Comparison of ENCODE assay signal across 22 mouse cellular contexts in genomic region chr1:61353481-61353880, GRCm38 (mm10).
A peak's percentile ranks its signal among the peaks of the same experiment; 100 is the strongest.
DNase-seq lines count a peak whose midpoint lies in the region; ATAC-seq and TF ChIP-seq lines count a peak whose summit lies in the region.
"Had no signal": no experiment of that assay in that cellular context is flagged by ENCODE, and none has a peak within 500 bp of the region (broad histone marks: within the 10 kb centered on the region; RNA-seq: fewer than 3 reads in every experiment).

No protein-coding gene starts in this region.

- peak; percentile 91 for DNase-seq in heart, adult 11 months
- DNase-seq in heart, postnatal 14 days: no peak
- peak; percentile 81 for DNase-seq in midbrain, embryonic 11.5 days (ENCODE audit: low spot score, missing footprints)
- peak; percentile 51 for DNase-seq in embryo, embryonic 11 days
- DNase-seq in mesoderm, embryonic 11.5 days (ENCODE audit: low read depth, low spot score): peak; percentile 56
- DNase-seq in thymus, adult 2 months: no peak
- DNase-seq: adrenal gland, postnatal 10 days; cerebellum, adult 11-12 months; cerebellum, adult 9-10 months; cerebellum, postnatal 36 days; gastrocnemius, postnatal 10 days had no signal

- H3K36me3 ChIP-seq in midbrain, embryonic 11.5 days (ENCODE audit: control insufficient read depth, insufficient read depth, low read length): no peaks in the 10 kb centered on the region
- H3K36me3 ChIP-seq in midbrain, embryonic 13.5 days: no peaks in the 10 kb centered on the region
- no peaks in the 10 kb centered on the region for H3K36me3 ChIP-seq in thymus, adult 2 months (ENCODE audit: control insufficient read depth, insufficient read depth, low read length)
- H3K36me3 ChIP-seq: embryonic facial prominence, embryonic 15.5 days; forebrain, embryonic 10.5 days; heart, embryonic 10.5 days; heart, embryonic 15.5 days; hindbrain, embryonic 10.5 days; intestine, embryonic 15.5 days had no signal

- H3K27me3 ChIP-seq in midbrain, embryonic 11.5 days (ENCODE audit: control insufficient read depth, insufficient read depth, low read length): no peaks in the 10 kb centered on the region
- H3K27me3 ChIP-seq in midbrain, embryonic 13.5 days: no peaks in the 10 kb centered on the region
- no peaks in the 10 kb centered on the region for H3K27me3 ChIP-seq in thymus, adult 2 months (ENCODE audit: control insufficient read depth, insufficient read depth, low read length)
- H3K27me3 ChIP-seq: embryonic facial prominence, embryonic 15.5 days; heart, embryonic 15.5 days; intestine, embryonic 15.5 days had no signal

- no peak overlapping the region for H3K4me2 ChIP-seq in midbrain, embryonic 11.5 days
- no peak overlapping the region for H3K4me2 ChIP-seq in midbrain, embryonic 13.5 days (replicated peaks)
- H3K4me2 ChIP-seq: embryonic facial prominence, embryonic 15.5 days; heart, embryonic 15.5 days; hindbrain, embryonic 14.5 days; intestine, embryonic 15.5 days had no signal

- intact Hi-C loops in heart, postnatal 14 days (cut with DNase I): no loop called here

- H3K4me3 ChIP-seq in midbrain, embryonic 11.5 days (ENCODE audit: low read depth, low read length): no peak overlapping the region
- H3K4me3 ChIP-seq in midbrain, embryonic 13.5 days (replicated peaks): no peak overlapping the region
- H3K4me3 ChIP-seq in thymus, adult 2 months (ENCODE audit: control insufficient read depth, insufficient read depth, low read length): no peak overlapping the region
- H3K4me3 ChIP-seq: embryonic facial prominence, embryonic 15.5 days; erythroblast, embryonic 14.5 days; forebrain, embryonic 10.5 days; heart, embryonic 10.5 days; heart, embryonic 15.5 days; hindbrain, embryonic 10.5 days; intestine, embryonic 15.5 days had no signal

- no peaks in the 10 kb centered on the region for H3K9me3 ChIP-seq in midbrain, embryonic 11.5 days (ENCODE audit: control insufficient read depth, low read length)
- no peaks in the 10 kb centered on the region for H3K9me3 ChIP-seq in midbrain, embryonic 13.5 days
- H3K9me3 ChIP-seq: embryonic facial prominence, embryonic 15.5 days; forebrain, embryonic 10.5 days; heart, embryonic 10.5 days; heart, embryonic 15.5 days; hindbrain, embryonic 10.5 days; intestine, embryonic 15.5 days had no signal

- no peak for ATAC-seq in midbrain, embryonic 11.5 days (ENCODE audit: low FRiP score)
- ATAC-seq in midbrain, embryonic 13.5 days: no peak
- ATAC-seq in granulocyte monocyte progenitor cell, adult 5-6 weeks (replicated peaks; ENCODE audit: poor library complexity, severe bottlenecking): no peak
- ATAC-seq: forebrain, embryonic 14.5 days; intestine, embryonic 15.5 days had no signal

- H3K9ac ChIP-seq in midbrain, embryonic 11.5 days (ENCODE audit: low read length): no peak overlapping the region
- H3K9ac ChIP-seq in midbrain, embryonic 13.5 days (replicated peaks): no peak overlapping the region
- H3K9ac ChIP-seq: embryonic facial prominence, embryonic 15.5 days; heart, embryonic 15.5 days; hindbrain, embryonic 14.5 days; intestine, embryonic 15.5 days had no signal

- WGBS in midbrain, embryonic 11.5 days: 12% methylated on average over 3 of the region's 3 CpGs
- WGBS in midbrain, embryonic 13.5 days: 17% methylated on average over 3 of the region's 3 CpGs
- 82% methylated on average over 3 of the region's 3 CpGs for WGBS in thymus, adult 2 months

- TF ChIP-seq POLR2A in thymus, adult 2 months (IDR thresholded peaks at IDR 0.05; ENCODE audit: control insufficient read depth, extremely low read depth, insufficient read depth, low read length, poor library complexity): no peak

- H3K27ac ChIP-seq in midbrain, embryonic 11.5 days (ENCODE audit: low read depth, low read length): no peak overlapping the region
- H3K27ac ChIP-seq in midbrain, embryonic 13.5 days: no peak overlapping the region
- H3K27ac ChIP-seq in thymus, adult 2 months (ENCODE audit: control insufficient read depth, insufficient read depth, low read length): no peak overlapping the region
- H3K27ac ChIP-seq: embryonic facial prominence, embryonic 15.5 days; forebrain, embryonic 10.5 days; heart, embryonic 10.5 days; heart, embryonic 15.5 days; hindbrain, embryonic 10.5 days; hindbrain, embryonic 14.5 days; intestine, embryonic 15.5 days had no signal

- no peak for TF ChIP-seq CTCF in thymus, adult 2 months (IDR thresholded peaks at IDR 0.05; ENCODE audit: borderline replicate concordance, control insufficient read depth, extremely low read depth, insufficient read depth, low read length, poor library complexity)

- H3K4me1 ChIP-seq in midbrain, embryonic 11.5 days (ENCODE audit: control insufficient read depth, insufficient read depth, low read length): peaks cover 3% of the 10 kb centered on the region; the same call in 1 of the 2 replicates
- H3K4me1 ChIP-seq in midbrain, embryonic 13.5 days (replicated peaks): peaks cover 8% of the 10 kb centered on the region
- no peaks in the 10 kb centered on the region for H3K4me1 ChIP-seq in thymus, adult 2 months (replicated peaks; ENCODE audit: control insufficient read depth, insufficient read depth, low read length)
- H3K4me1 ChIP-seq: heart, embryonic 15.5 days had no signal

Comparison
In these comparisons a context has a peak if more than half of its experiments do, and no peak if none do; other contexts are left out.
1. DNase-seq: peak in heart, adult 11 months (single experiment), midbrain, embryonic 11.5 days (single experiment), embryo, embryonic 11 days (single experiment) and mesoderm, embryonic 11.5 days (single experiment); none in heart, postnatal 14 days (0 of 2) and thymus, adult 2 months (single experiment).